Mouse (Mus musculus) ES-Bruce4 (cell line): Measurements from ENCODE around the gene Kcna7.

Source experiments
- CTCF ChIP-seq: IDR thresholded peaks from one replicate; pipeline ENCODE4 v1.8.1; 2011; ENCODE audit warnings: low read depth, low read length
- EP300 ChIP-seq: IDR thresholded peaks from 2 replicates; pipeline ENCODE4 v1.6.1; 2011; ENCODE audit warnings: low read depth, low read length; ENCODE audit not compliant: insufficient read depth
- POLR2A ChIP-seq: IDR thresholded peaks from one replicate; pipeline ENCODE4 v1.8.1; 2011; ENCODE audit warnings: low read length; ENCODE audit not compliant: insufficient read depth

DNA sequence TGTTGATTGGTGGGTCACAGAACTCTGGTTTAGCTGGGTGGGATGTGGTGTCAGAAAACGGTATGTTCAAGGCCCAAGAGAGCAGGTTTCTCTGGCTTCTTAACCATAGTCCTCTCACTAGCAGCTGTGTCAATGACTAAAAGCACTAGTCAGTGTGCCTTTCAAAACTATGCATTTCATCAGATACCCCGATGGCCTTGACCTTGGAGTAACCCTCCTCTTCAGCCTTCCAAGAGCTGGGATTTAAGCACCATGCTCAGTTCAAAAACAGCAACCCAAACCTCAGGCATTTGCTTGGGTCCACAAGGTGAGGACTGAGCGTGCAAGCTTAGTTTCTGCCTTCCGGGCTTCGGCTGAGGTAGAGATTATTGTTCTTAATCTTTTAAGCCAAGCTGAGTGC is 33.1 kb upstream of the Kcna7 start:
- TF ChIP-seq CTCF = no peak
- no peak for TF ChIP-seq POLR2A
- no peak for TF ChIP-seq EP300
